In genomic region chr11:29203653-29204052, GRCm38 (mm10) we compare ENCODE assay signal across 16 mouse cellular contexts. TPM values are rescaled to one million over a fixed set of nuclear protein-coding genes. Genes with fewer than 3 reads are reported as not detected.
DNase-seq lines count a peak whose midpoint lies in the region; ATAC-seq and TF ChIP-seq lines count a peak whose summit lies in the region.
"Had no signal": no experiment of that assay in that cellular context is flagged by ENCODE, and none has a peak within 500 bp of the region (broad histone marks: within the 10 kb centered on the region; RNA-seq: fewer than 3 reads in every experiment).

No protein-coding gene starts in this region.

- DNase-seq in forebrain, postnatal 0 days = no peak
- peak; percentile 7 for DNase-seq in lung, embryonic 14.5 days
- DNase-seq in lung, postnatal 36 days = no peak
- no peak for DNase-seq in Patski (ENCODE audit: low read depth, low spot score)
- peak; percentile 6 for DNase-seq in mesoderm, embryonic 11.5 days (ENCODE audit: low read depth, low spot score)
- no peak for DNase-seq in right cerebral cortex, postnatal 36 days (ENCODE audit: low spot score in 2 of 2)
- DNase-seq in urinary bladder, postnatal 4 days (ENCODE audit: low spot score in 2 of 2) = no peak
- DNase-seq: gastrocnemius, postnatal 14 days; kidney, adult 8-10 months; lung, postnatal 14 days; right cerebral cortex, adult 18-20 months had no signal

- no peaks in the 10 kb centered on the region for H3K4me1 ChIP-seq in forebrain, postnatal 0 days (ENCODE audit: insufficient read depth)
- H3K4me1 ChIP-seq in forebrain, embryonic 16.5 days (replicated peaks; ENCODE audit: control insufficient read depth, insufficient read depth, low read length) = no peaks in the 10 kb centered on the region
- H3K4me1 ChIP-seq in lung, embryonic 14.5 days (ENCODE audit: insufficient read depth) = no peaks in the 10 kb centered on the region
- H3K4me1 ChIP-seq: heart, embryonic 12.5 days; hindbrain, embryonic 12.5 days; limb, embryonic 15.5 days had no signal

- no peaks in the 10 kb centered on the region for H3K27me3 ChIP-seq in forebrain, postnatal 0 days (ENCODE audit: insufficient read depth, low read length)
- no peaks in the 10 kb centered on the region for H3K27me3 ChIP-seq in forebrain, embryonic 16.5 days (replicated peaks; ENCODE audit: control insufficient read depth, insufficient read depth, low read length)
- no peaks in the 10 kb centered on the region for H3K27me3 ChIP-seq in lung, embryonic 14.5 days (ENCODE audit: insufficient read depth, low read length)
- no peaks in the 10 kb centered on the region for H3K27me3 ChIP-seq in Patski
- H3K27me3 ChIP-seq: heart, embryonic 12.5 days; hindbrain, embryonic 12.5 days; limb, embryonic 15.5 days had no signal

- WGBS in forebrain, postnatal 0 days = 80% methylated on average over 5 of the region's 5 CpGs
- WGBS in forebrain, embryonic 16.5 days = 88% methylated on average over 5 of the region's 5 CpGs
- WGBS in lung, embryonic 14.5 days = 75% methylated on average over 5 of the region's 5 CpGs

- in situ Hi-C loops in Patski (cut with MboI; ENCODE audit: low pct_unique_long_range_greater_than_20kb) = no loop called here

- H3K4me2 ChIP-seq in forebrain, postnatal 0 days (ENCODE audit: low read depth) = no peak overlapping the region
- no peak overlapping the region for H3K4me2 ChIP-seq in forebrain, embryonic 16.5 days (ENCODE audit: low read length)
- H3K4me2 ChIP-seq in lung, embryonic 14.5 days = no peak overlapping the region
- H3K4me2 ChIP-seq: heart, embryonic 12.5 days; hindbrain, embryonic 12.5 days; limb, embryonic 15.5 days had no signal

- H3K9ac ChIP-seq in forebrain, postnatal 0 days = no peak overlapping the region
- no peak overlapping the region for H3K9ac ChIP-seq in forebrain, embryonic 16.5 days (replicated peaks; ENCODE audit: low read depth, low read length)
- H3K9ac ChIP-seq in lung, embryonic 14.5 days = no peak overlapping the region
- H3K9ac ChIP-seq: heart, embryonic 12.5 days; hindbrain, embryonic 12.5 days; limb, embryonic 15.5 days had no signal

- no peak for ATAC-seq in forebrain, postnatal 0 days
- no peak for ATAC-seq in forebrain, embryonic 16.5 days
- no peak for ATAC-seq in lung, embryonic 14.5 days (ENCODE audit: insufficient read depth)
- no peak for ATAC-seq in Patski
- ATAC-seq: forebrain, embryonic 14.5 days had no signal

- no peak overlapping the region for H3K27ac ChIP-seq in forebrain, postnatal 0 days (ENCODE audit: low read depth, low read length)
- H3K27ac ChIP-seq in forebrain, embryonic 16.5 days (ENCODE audit: low read length) = no peak overlapping the region
- no peak overlapping the region for H3K27ac ChIP-seq in lung, embryonic 14.5 days (ENCODE audit: low read depth)
- H3K27ac ChIP-seq: hindbrain, embryonic 12.5 days; limb, embryonic 15.5 days had no signal

- 0 out of 2 replicates have a peak, but pooled peaks have one; percentile 33 for TF ChIP-seq CTCF in forebrain, postnatal 0 days (IDR thresholded peaks at IDR 0.05; ENCODE audit: low read depth)
- peak; percentile 26; the same call in 1 of the 2 replicates for TF ChIP-seq CTCF in lung, embryonic 14.5 days (IDR thresholded peaks at IDR 0.05; ENCODE audit: low read depth)
- TF ChIP-seq CTCF in Patski (IDR thresholded peaks at IDR 0.05) = peak; percentile 26

- CTCF ChIA-PET in Patski (lab: Charles Lee) = no interaction called here

- no peaks in the 10 kb centered on the region for H3K9me3 ChIP-seq in forebrain, postnatal 0 days (ENCODE audit: low read length)
- H3K9me3 ChIP-seq in forebrain, embryonic 16.5 days (ENCODE audit: control insufficient read depth, low read length) = no peaks in the 10 kb centered on the region
- no peaks in the 10 kb centered on the region for H3K9me3 ChIP-seq in lung, embryonic 14.5 days (ENCODE audit: low read depth, low read length)
- H3K9me3 ChIP-seq: heart, embryonic 12.5 days; hindbrain, embryonic 12.5 days; limb, embryonic 15.5 days had no signal

- no peak overlapping the region for H3K4me3 ChIP-seq in forebrain, postnatal 0 days (ENCODE audit: low read depth, low read length)
- no peak overlapping the region for H3K4me3 ChIP-seq in forebrain, embryonic 16.5 days (replicated peaks; ENCODE audit: low read length)
- no peak overlapping the region for H3K4me3 ChIP-seq in lung, embryonic 14.5 days (ENCODE audit: low read depth, low read length)
- H3K4me3 ChIP-seq: heart, embryonic 12.5 days; hindbrain, embryonic 12.5 days; limb, embryonic 15.5 days had no signal

- POLR2A ChIA-PET in Patski (lab: Charles Lee) = no interaction called here

- H3K36me3 ChIP-seq in forebrain, postnatal 0 days (ENCODE audit: insufficient read depth) = peaks cover 23% of the 10 kb centered on the region
- H3K36me3 ChIP-seq in forebrain, embryonic 16.5 days (ENCODE audit: control insufficient read depth, insufficient read depth) = peaks cover 16% of the 10 kb centered on the region
- H3K36me3 ChIP-seq in lung, embryonic 14.5 days (ENCODE audit: insufficient read depth) = peaks cover 57% of the 10 kb centered on the region

RNA-seq across cellular contexts. Expression of gene Ppp4r3b, which starts 31.0 kb away (rescaled TPM):
- 52.5 and 57.6 TPM in 2 replicates for total RNA-seq in forebrain, postnatal 0 days (2014; rRNA removed)
- 47.5 and 56.8 TPM in 2 replicates for polyA plus RNA-seq in forebrain, postnatal 0 days (2015; fragmentation: Nextera tagmentation; extraction: Ambion mirVana)
- 90.3 and 115 TPM in 2 replicates for polyA plus RNA-seq in forebrain, embryonic 16.5 days (2015; fragmentation: Nextera tagmentation; extraction: Ambion mirVana)
- polyA plus RNA-seq in lung, embryonic 14.5 days (2014; fragmentation: Nextera tagmentation; extraction: Ambion mirVana) = 80.7 and 84.6 TPM in 2 replicates
- polyA plus RNA-seq in Patski (2021) = 58.3 TPM

RNA-seq across cellular contexts. Expression of gene Cfap36, which starts 43.6 kb away (rescaled TPM):
- 91.5 and 96.6 TPM in 2 replicates for total RNA-seq in forebrain, postnatal 0 days (2014; rRNA removed)
- 137 and 142 TPM in 2 replicates for polyA plus RNA-seq in forebrain, postnatal 0 days (2015; fragmentation: Nextera tagmentation; extraction: Ambion mirVana)
- 93.3 and 111 TPM in 2 replicates for polyA plus RNA-seq in forebrain, embryonic 16.5 days (2015; fragmentation: Nextera tagmentation; extraction: Ambion mirVana)
- polyA plus RNA-seq in lung, embryonic 14.5 days (2014; fragmentation: Nextera tagmentation; extraction: Ambion mirVana) = 57.9 and 58.7 TPM in 2 replicates
- polyA plus RNA-seq in Patski (2021) = 107 TPM

Comparison
In these comparisons a context has a peak if more than half of its experiments do, and no peak if none do; other contexts are left out.
1. DNase-seq: peak in lung, embryonic 14.5 days (single experiment) and mesoderm, embryonic 11.5 days (single experiment); none in forebrain, postnatal 0 days (single experiment), lung, postnatal 36 days (single experiment), Patski (single experiment), right cerebral cortex, postnatal 36 days (0 of 2) and urinary bladder, postnatal 4 days (0 of 2).
2. Peak in every context shown above with its lines, with median percentiles within 50 percentile points of each other: CTCF ChIP-seq.